Mouse (Mus musculus): ENCODE data around the gene Phip. TPM values are rescaled to one million over a fixed set of nuclear protein-coding genes. Genes with fewer than 3 reads are reported as not detected.
A peak's percentile ranks its signal among the peaks of the same experiment; 100 is the strongest.

Phip gene
- total RNA-seq (2012; rRNA removed) (18.1 and 19.0 TPM in 2 replicates), polyA plus RNA-seq (2012; ENCODE audit: insufficient read depth in 1 of 2, insufficient read length in 2 of 2, low read depth in 1 of 2, low replicate concordance in 2 of 2, missing spikeins in 1 of 2) (10 to 100 TPM; 16.2 to 49.2 TPM)

- Histone ChIP-seq H3K9me3 (replicated peaks; ENCODE audit: insufficient read depth, low read length) (no peaks in the 10 kb centered on the region), H3K4me1 (ENCODE audit: control insufficient read depth in 1 of 2, insufficient read depth in 2 of 2, low read length in 2 of 2) (peaks cover 6 to 9% of the 10 kb centered on the region in 2 experiments), H3K27ac (ENCODE audit: control insufficient read depth, low read depth, low read length) (peak within 1 kb of the TSS; percentile 100), H3K9ac (ENCODE audit: control insufficient read depth, low read depth, low read length, poor library complexity, severe bottlenecking) (peak within 1 kb of the TSS; percentile 99), H3K79me2 (ENCODE audit: control insufficient read depth, insufficient read depth, low read length, poor library complexity) (peaks cover 32% of the 10 kb centered on the region), H3K27me3 (ENCODE audit: control insufficient read depth in 1 of 2, insufficient read depth in 2 of 2, low read length in 2 of 2) (no peaks in the 10 kb centered on the region), H3K4me3 (ENCODE audit: control insufficient read depth in 1 of 2, insufficient read depth in 1 of 2, low read depth in 2 of 2, low read length in 2 of 2) (peak within 1 kb of the TSS; percentile 86 to 100), H3K36me3 (ENCODE audit: control insufficient read depth in 1 of 2, insufficient read depth in 2 of 2, low read length in 2 of 2) (peaks cover 1 to 17% of the 10 kb centered on the region in 2 experiments; a peak in 3 of 4 replicates)
- peak; percentile 95 for DNase-seq (ENCODE audit: low read depth, low spot score)
- TF ChIP-seq NRF1 (IDR thresholded peaks at IDR 0.05; ENCODE audit: insufficient read depth, low read depth, low read length, poor library complexity, severe bottlenecking) (peak; percentile 23; the same call in 1 of the 2 replicates), TCF12 (IDR thresholded peaks at IDR 0.05; ENCODE audit: low read depth, low read length) (peak; percentile 59), MXI1 (IDR thresholded peaks at IDR 0.05; ENCODE audit: low read depth, low read length) (peak; percentile 90), HCFC1 (IDR thresholded peaks at IDR 0.05; ENCODE audit: low read depth, low read length) (peak; percentile 61), RAD21 (IDR thresholded peaks at IDR 0.05; ENCODE audit: low read depth, low read length) (no peak), KAT2A (conservative IDR thresholded peaks at IDR 0.05; ENCODE audit: low read depth, low read length) (peak; percentile 87), MYB (IDR thresholded peaks at IDR 0.05; ENCODE audit: low read depth, low read length) (no peak), MAX (IDR thresholded peaks at IDR 0.05; ENCODE audit: low read length) (peak; percentile 57), USF1 (IDR thresholded peaks at IDR 0.05; ENCODE audit: low read depth, low read length) (no peak), UBTF (IDR thresholded peaks at IDR 0.05; ENCODE audit: borderline replicate concordance, insufficient read depth, low read depth, low read length) (peak; percentile 94; the same call in 1 of the 2 replicates), ZMIZ1 (IDR thresholded peaks at IDR 0.05; ENCODE audit: low read depth, low read length) (peak; percentile 86), MYC (IDR thresholded peaks at IDR 0.05; ENCODE audit: low read depth, low read length) (peak; percentile 88), ZC3H11A (IDR thresholded peaks at IDR 0.05; ENCODE audit: low read depth, low read length) (no peak), POLR2A (IDR thresholded peaks at IDR 0.05; ENCODE audit: control insufficient read depth in 1 of 2, insufficient read depth in 1 of 2, low read depth in 1 of 2, low read length in 2 of 2, poor library complexity in 1 of 2) (peak; percentile 76 to 88), ETS1 (IDR thresholded peaks at IDR 0.05; ENCODE audit: low read depth, low read length) (peak; percentile 30; the same call in 1 of the 2 replicates), USF2 (IDR thresholded peaks at IDR 0.05; ENCODE audit: borderline replicate concordance in 1 of 2, insufficient read depth in 1 of 2, low read depth in 1 of 2, low read length in 2 of 2) (no peak), ZKSCAN1 (IDR thresholded peaks at IDR 0.05; ENCODE audit: low read depth, low read length) (peak; percentile 35; the same call in 1 of the 2 replicates), MAFK (IDR thresholded peaks at IDR 0.05; ENCODE audit: borderline replicate concordance, low read depth, low read length) (no peak), SMC3 (IDR thresholded peaks at IDR 0.05; ENCODE audit: low read depth, low read length) (no peak), CHD1 (IDR thresholded peaks at IDR 0.05; ENCODE audit: low read depth, low read length) (peak; percentile 65; the same call in 1 of the 2 replicates), TAL1 (IDR thresholded peaks at IDR 0.05; ENCODE audit: low read length) (no peak), BHLHE40 (IDR thresholded peaks at IDR 0.05; ENCODE audit: borderline replicate concordance, low read depth, low read length) (no peak), EP300 (IDR thresholded peaks at IDR 0.05; ENCODE audit: low read depth in 1 of 2, low read length in 2 of 2) (peak in 1 of 2 experiments; percentile 18; a peak in 1 of 4 replicates), ELF1 (IDR thresholded peaks at IDR 0.05; ENCODE audit: low read depth, low read length) (0 out of 2 replicates have a peak, but pooled peaks have one; percentile 12), GABPA (IDR thresholded peaks at IDR 0.05; ENCODE audit: low read depth, low read length) (no peak), CTCF (IDR thresholded peaks at IDR 0.05 in 2 of 3, conservative IDR thresholded peaks at IDR 0.05 in 1 of 3; ENCODE audit: control insufficient read depth in 1 of 3, insufficient read depth in 1 of 3, low read depth in 2 of 3, low read length in 3 of 3, poor library complexity in 1 of 3, severe bottlenecking in 1 of 3) (no peak), RCOR1 (IDR thresholded peaks at IDR 0.05; ENCODE audit: low read depth, low read length) (peak; percentile 43; the same call in 1 of the 2 replicates), POLR2AphosphoS5 (IDR thresholded peaks at IDR 0.05; ENCODE audit: borderline replicate concordance, low read depth, low read length) (peak; percentile 58; the same call in 1 of the 2 replicates), NELFE (IDR thresholded peaks at IDR 0.05; ENCODE audit: low read depth, low read length) (peak; percentile 88), JUND (IDR thresholded peaks at IDR 0.05; ENCODE audit: low read depth, low read length) (no peak), SIN3A (IDR thresholded peaks at IDR 0.05; ENCODE audit: low read length) (peak; percentile 70), CHD2 (IDR thresholded peaks at IDR 0.05; ENCODE audit: low read length) (0 out of 2 replicates have a peak, but pooled peaks have one; percentile 22), E2F4 (IDR thresholded peaks at IDR 0.05; ENCODE audit: borderline replicate concordance, low read depth, low read length) (no peak), POLR2AphosphoS2 (IDR thresholded peaks at IDR 0.05; ENCODE audit: low read length) (peak; percentile 91)
Observed at GRCm38 (mm10) chr9:82975342-82976215, at the start of gene Phip. Phip (minus strand) TSS chr9:82975516.
